Mouse (Mus musculus) heart, embryonic 16.5 days (tissue): ENCODE measurements at regions not wholly inside any gene's neighbourhood (a gene's known extent, or its start where the extent isn't known, plus 50 kb on each side); places are given as distances from the start of the nearest gene placed in this dataset.

Experiments
- ATAC-seq: fragments of 200-750 bp; cut with Nextera tagmentation; replicated peaks from 2 replicates; pipeline ENCODE4 v1.8.0; 2017; ENCODE audit warnings: moderate number of reproducible peaks; ENCODE audit not compliant: insufficient read depth, low FRiP score; ENCODE audit errors: extremely low read depth
- H3K27ac ChIP-seq: fragments of 300-500 bp; sonication (generic); 2 replicates; pipeline ENCODE4 v1.5.1; 2014; ENCODE audit warnings: mild to moderate bottlenecking, low read length, control low read depth, moderate library complexity
- H3K27me3 ChIP-seq: fragments of 300-500 bp; sonication (generic); 2 replicates; pipeline ENCODE4 v1.6.1; 2014; ENCODE audit warnings: low read length, mixed read lengths; ENCODE audit not compliant: control insufficient read depth, insufficient read depth
- H3K36me3 ChIP-seq: fragments of 300-500 bp; sonication (generic); 2 replicates; pipeline ENCODE4 v1.6.1; 2014; ENCODE audit not compliant: control insufficient read depth, insufficient read depth
- H3K4me1 ChIP-seq: fragments of 300-500 bp; sonication (generic); 2 replicates; pipeline ENCODE4 v1.6.1; 2014; ENCODE audit warnings: low read length, mixed read lengths; ENCODE audit not compliant: control insufficient read depth, insufficient read depth
- H3K4me2 ChIP-seq: fragments of 300-500 bp; sonication (generic); 2 replicates; pipeline ENCODE4 v1.6.1; 2014; ENCODE audit warnings: low read depth, mild to moderate bottlenecking, control low read depth, low read length
- H3K4me3 ChIP-seq: fragments of 300-500 bp; sonication (generic); 2 replicates; pipeline ENCODE4 v1.5.1; 2014; ENCODE audit warnings: mild to moderate bottlenecking, control low read depth, low read length
- H3K9ac ChIP-seq: fragments of 300-500 bp; sonication (generic); 2 replicates; pipeline ENCODE4 v1.6.1; 2014; ENCODE audit warnings: low read length, control low read depth
- H3K9me3 ChIP-seq: fragments of 300-500 bp; sonication (generic); replicated peaks from 2 replicates; pipeline ENCODE4 v1.6.1; 2016; ENCODE audit warnings: low read length; ENCODE audit not compliant: control insufficient read depth
- WGBS: fragments of 180-500 bp; shearing (Covaris S2); extraction: QIAGEN DNeasy Blood & Tissue Kit; methylation state at CpG from one replicate; pipeline ENCODE4 v1.1.7; 2014; 5-methylcytosine and 5-hydroxymethylcytosine counted together

GRCm38 (mm10) chr4:53327382-53328165, 112.6 kb upstream of the Slc44a1 start:
- H3K4me3 ChIP-seq, result no peak overlapping the region
- H3K27me3 ChIP-seq, result no peaks in the 10 kb centered on the region
- 0 out of 2 replicates have a peak, but pooled peaks have one; percentile 28 for ATAC-seq
- no peak overlapping the region for H3K4me2 ChIP-seq
- H3K27ac ChIP-seq, result no peak overlapping the region
- H3K36me3 ChIP-seq, result no peaks in the 10 kb centered on the region
- 55% methylated on average over 7 of the region's 7 CpGs for WGBS
- H3K9me3 ChIP-seq, result no peaks in the 10 kb centered on the region
- H3K4me1 ChIP-seq, result no peaks in the 10 kb centered on the region
- no peak overlapping the region for H3K9ac ChIP-seq

- no peak overlapping the region for H3K27ac ChIP-seq
- no peak overlapping the region for H3K9ac ChIP-seq
- ATAC-seq, result no peak
- H3K27me3 ChIP-seq, result no peaks in the 10 kb centered on the region
- H3K4me1 ChIP-seq, result no peaks in the 10 kb centered on the region
- H3K4me3 ChIP-seq, result no peak overlapping the region
- H3K9me3 ChIP-seq, result no peaks in the 10 kb centered on the region
- no peaks in the 10 kb centered on the region for H3K36me3 ChIP-seq
- 64% methylated on average over 4 of the region's 4 CpGs for WGBS
- no peak overlapping the region for H3K4me2 ChIP-seq
Measured at GRCm38 (mm10) chr4:53323838-53324237, 116.4 kb upstream of the Slc44a1 start.

GRCm38 (mm10) chr4:53323195-53323594, 117.0 kb upstream of the Slc44a1 start:
- Histone ChIP-seq H3K27me3 (no peaks in the 10 kb centered on the region), H3K27ac (no peak overlapping the region)

GRCm38 (mm10) chr4:53322484-53322883, 117.7 kb upstream of the Slc44a1 start:
- Histone ChIP-seq H3K27me3 (no peaks in the 10 kb centered on the region), H3K9me3 (no peaks in the 10 kb centered on the region), H3K4me3 (no peak overlapping the region), H3K9ac (no peak overlapping the region), H3K27ac (no peak overlapping the region), H3K36me3 (no peaks in the 10 kb centered on the region), H3K4me1 (no peaks in the 10 kb centered on the region), H3K4me2 (no peak overlapping the region)
- 61% methylated on average over 5 of the region's 5 CpGs for WGBS
- ATAC-seq, result no peak

More at GRCm38 (mm10) chr4:53323195-53323594, 117.0 kb upstream of the Slc44a1 start:
- 72% methylated on average over 3 of the region's 3 CpGs for WGBS
- no peak for ATAC-seq
- Histone ChIP-seq H3K9ac (no peak overlapping the region), H3K36me3 (no peaks in the 10 kb centered on the region), H3K9me3 (no peaks in the 10 kb centered on the region), H3K4me2 (no peak overlapping the region), H3K4me3 (no peak overlapping the region), H3K4me1 (no peaks in the 10 kb centered on the region)

GRCm38 (mm10) chr4:53320735-53321449, 119.3 kb upstream of the Slc44a1 start:
- ATAC-seq, result no peak
- H3K9me3 ChIP-seq, result no peaks in the 10 kb centered on the region
- no peaks in the 10 kb centered on the region for H3K27me3 ChIP-seq
- H3K4me2 ChIP-seq, result no peak overlapping the region
- H3K27ac ChIP-seq, result no peak overlapping the region
- H3K4me3 ChIP-seq, result no peak overlapping the region
- no peak overlapping the region for H3K9ac ChIP-seq
- no peaks in the 10 kb centered on the region for H3K36me3 ChIP-seq
- no peaks in the 10 kb centered on the region; the same call in 1 of the 2 replicates for H3K4me1 ChIP-seq
- 74% methylated on average over 6 of the region's 6 CpGs for WGBS

GRCm38 (mm10) chr4:53319051-53319450, 121.2 kb upstream of the Slc44a1 start:
- Histone ChIP-seq H3K27ac (no peak overlapping the region), H3K4me3 (no peak overlapping the region), H3K4me2 (no peak overlapping the region), H3K9ac (no peak overlapping the region), H3K9me3 (no peaks in the 10 kb centered on the region), H3K36me3 (no peaks in the 10 kb centered on the region), H3K4me1 (peaks cover 8% of the 10 kb centered on the region), H3K27me3 (no peaks in the 10 kb centered on the region)
- WGBS, result 77% methylated on average over 4 of the region's 4 CpGs
- ATAC-seq, result no peak

- no peak overlapping the region for H3K4me3 ChIP-seq
- no peak overlapping the region for H3K4me2 ChIP-seq
- no peak overlapping the region for H3K9ac ChIP-seq
- H3K27ac ChIP-seq, result no peak overlapping the region
- no peaks in the 10 kb centered on the region for H3K36me3 ChIP-seq
- H3K9me3 ChIP-seq, result no peaks in the 10 kb centered on the region
- ATAC-seq, result no peak
- H3K27me3 ChIP-seq, result no peaks in the 10 kb centered on the region
- H3K4me1 ChIP-seq, result peaks cover 8% of the 10 kb centered on the region
- 64% methylated on average over 6 of the region's 6 CpGs for WGBS
Measured at GRCm38 (mm10) chr4:53318181-53318580, 122.0 kb upstream of the Slc44a1 start.

- H3K4me2 ChIP-seq, result no peak overlapping the region
- no peaks in the 10 kb centered on the region for H3K9me3 ChIP-seq
- no peak overlapping the region for H3K9ac ChIP-seq
- no peak overlapping the region for H3K4me3 ChIP-seq
- no peaks in the 10 kb centered on the region for H3K36me3 ChIP-seq
- H3K27me3 ChIP-seq, result no peaks in the 10 kb centered on the region
- H3K4me1 ChIP-seq, result peaks cover 8% of the 10 kb centered on the region
- no peak overlapping the region for H3K27ac ChIP-seq
- WGBS, result 82% methylated on average over 7 of the region's 7 CpGs
- ATAC-seq, result no peak
Measured at GRCm38 (mm10) chr4:53317453-53317824, 122.8 kb upstream of the Slc44a1 start.

- Histone ChIP-seq H3K4me2 (no peak overlapping the region), H3K36me3 (no peaks in the 10 kb centered on the region), H3K4me1 (peaks cover 8% of the 10 kb centered on the region), H3K9me3 (no peaks in the 10 kb centered on the region), H3K27ac (no peak overlapping the region), H3K4me3 (no peak overlapping the region), H3K9ac (no peak overlapping the region), H3K27me3 (no peaks in the 10 kb centered on the region)
- no peak for ATAC-seq
- WGBS, result 86% methylated on average over 14 of the region's 14 CpGs
Measured at GRCm38 (mm10) chr4:53316796-53317452, 123.3 kb upstream of the Slc44a1 start.
